Mouse (Mus musculus) fat pad, adult 2 months (tissue): ENCODE data around the gene Prr32.

ENCODE experiments used
- DNase-seq: peaks from one replicate; pipeline ENCODE4 v3.0.0-alpha.2; 2011; ENCODE audit warnings: low read depth, low spot score; ENCODE audit errors: extremely low read depth

The Prr32 gene

GRCm38 (mm10) chrX:45090604-45091003, at the start of gene Prr32:
TSS of gene Prr32 (plus strand) at chrX:45090904.
- DNase-seq = no peak
